Comparison of ENCODE assay signal across 9 mouse cellular contexts in the genomic region with DNA sequence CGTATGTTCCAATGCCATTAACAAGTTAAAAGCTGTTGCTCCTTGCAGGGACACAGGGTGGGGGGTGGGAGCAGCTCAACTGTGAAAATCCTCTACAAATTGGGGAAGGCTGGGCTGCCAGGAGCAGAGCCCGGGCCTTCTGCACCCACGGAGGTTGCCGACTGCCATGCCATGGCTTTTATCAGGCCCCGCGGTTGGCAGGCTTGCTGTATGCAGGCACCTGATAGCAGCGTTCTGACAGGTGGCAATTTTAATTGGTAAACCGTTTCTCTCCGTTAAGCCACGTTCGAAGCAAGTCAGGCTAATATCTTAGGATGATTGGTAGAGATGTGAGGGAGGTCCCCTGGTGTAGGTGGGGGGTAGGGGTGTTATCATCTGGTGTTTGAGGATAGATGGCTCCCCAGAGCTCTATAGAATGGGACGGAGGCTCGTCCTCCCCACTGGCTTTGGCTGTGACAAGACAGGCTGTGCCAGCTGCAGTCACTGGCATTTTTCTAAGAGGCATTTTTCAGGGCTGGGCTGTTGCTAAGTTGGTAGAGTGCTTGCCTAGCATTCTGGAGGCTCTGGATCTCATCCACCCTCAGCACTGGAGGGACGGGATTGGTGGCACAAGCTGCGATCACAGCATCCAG.
DNase-seq lines count a peak whose midpoint lies in the region; ATAC-seq and TF ChIP-seq lines count a peak whose summit lies in the region.
"Had no signal": no experiment of that assay in that cellular context is flagged by ENCODE, and none has a peak within 500 bp of the region (broad histone marks: within the 10 kb centered on the region; RNA-seq: fewer than 3 reads in every experiment).

No protein-coding gene starts in this region.

- no peak for TF ChIP-seq CTCF in bone marrow, adult 2 months (IDR thresholded peaks at IDR 0.05; ENCODE audit: control insufficient read depth, insufficient read depth, low read length)
- TF ChIP-seq CTCF in kidney, adult 2 months (conservative IDR thresholded peaks at IDR 0.05; ENCODE audit: insufficient read depth, insufficient read length, low read depth, low read length), result no peak
- TF ChIP-seq CTCF in left cerebral cortex, adult 2 months (IDR thresholded peaks at IDR 0.05), result no peak

- no peaks in the 10 kb centered on the region for H3K9me3 ChIP-seq in hindbrain, embryonic 14.5 days (ENCODE audit: control insufficient read depth, low read length)
- H3K9me3 ChIP-seq in hindbrain, embryonic 10.5 days, result no peaks in the 10 kb centered on the region
- no peaks in the 10 kb centered on the region for H3K9me3 ChIP-seq in embryonic facial prominence, embryonic 10.5 days
- H3K9me3 ChIP-seq in midbrain, embryonic 13.5 days, result no peaks in the 10 kb centered on the region
- H3K9me3 ChIP-seq: limb, embryonic 12.5 days had no signal

- WGBS in hindbrain, embryonic 14.5 days, result 21% methylated on average over 15 of the region's 15 CpGs
- 39% methylated on average over 15 of the region's 15 CpGs for WGBS in hindbrain, embryonic 10.5 days
- 44% methylated on average over 15 of the region's 15 CpGs for WGBS in bone marrow, adult 2 months
- WGBS in embryonic facial prominence, embryonic 10.5 days, result 44% methylated on average over 15 of the region's 15 CpGs
- 30% methylated on average over 15 of the region's 15 CpGs for WGBS in midbrain, embryonic 13.5 days
- 47% methylated on average over 15 of the region's 15 CpGs for WGBS in kidney, adult 2 months

- H3K27ac ChIP-seq in hindbrain, embryonic 14.5 days, result no peak overlapping the region
- no peak overlapping the region; the same call in 1 of the 2 replicates for H3K27ac ChIP-seq in hindbrain, embryonic 10.5 days
- peak overlapping the region; percentile 96 for H3K27ac ChIP-seq in bone marrow, adult 2 months (ENCODE audit: control insufficient read depth, insufficient read depth, low read depth, low read length, poor library complexity)
- H3K27ac ChIP-seq in embryonic facial prominence, embryonic 10.5 days (replicated peaks), result no peak overlapping the region
- no peak overlapping the region for H3K27ac ChIP-seq in midbrain, embryonic 13.5 days
- no peak overlapping the region for H3K27ac ChIP-seq in kidney, adult 2 months (ENCODE audit: insufficient read depth, low read depth, low read length)
- no peak overlapping the region for H3K27ac ChIP-seq in left cerebral cortex, adult 2 months
- H3K27ac ChIP-seq: limb, embryonic 12.5 days had no signal

- no peak overlapping the region for H3K9ac ChIP-seq in hindbrain, embryonic 14.5 days
- H3K9ac ChIP-seq in midbrain, embryonic 13.5 days (replicated peaks), result no peak overlapping the region
- H3K9ac ChIP-seq: limb, embryonic 12.5 days had no signal

- no peaks in the 10 kb centered on the region for H3K27me3 ChIP-seq in hindbrain, embryonic 14.5 days (ENCODE audit: control insufficient read depth, insufficient read depth, low read length)
- H3K27me3 ChIP-seq in hindbrain, embryonic 10.5 days (ENCODE audit: insufficient read depth, poor library complexity, severe bottlenecking), result no peaks in the 10 kb centered on the region
- H3K27me3 ChIP-seq in embryonic facial prominence, embryonic 10.5 days (replicated peaks; ENCODE audit: low read depth, poor library complexity, severe bottlenecking), result 0 out of 2 replicates have a peak, but pooled peaks cover 5% of the 10 kb centered on the region
- H3K27me3 ChIP-seq in midbrain, embryonic 13.5 days, result peaks cover 3% of the 10 kb centered on the region; the same call in 1 of the 2 replicates
- H3K27me3 ChIP-seq in kidney, adult 2 months (replicated peaks; ENCODE audit: control insufficient read depth, insufficient read depth, low read length), result no peaks in the 10 kb centered on the region

- no peaks in the 10 kb centered on the region for H3K36me3 ChIP-seq in hindbrain, embryonic 14.5 days (replicated peaks; ENCODE audit: control insufficient read depth, insufficient read depth)
- no peaks in the 10 kb centered on the region for H3K36me3 ChIP-seq in hindbrain, embryonic 10.5 days
- no peaks in the 10 kb centered on the region for H3K36me3 ChIP-seq in embryonic facial prominence, embryonic 10.5 days (replicated peaks)
- H3K36me3 ChIP-seq in midbrain, embryonic 13.5 days, result no peaks in the 10 kb centered on the region
- no peaks in the 10 kb centered on the region for H3K36me3 ChIP-seq in kidney, adult 2 months (ENCODE audit: control insufficient read depth, insufficient read depth, low read length)
- H3K36me3 ChIP-seq: limb, embryonic 12.5 days had no signal

- intact Hi-C loops in left cerebral cortex, adult 2 months (cut with DNase I), result loop anchor here (5.0 kb wide), 1 partner anchor 486 kb away; no protein-coding TSS in a partner anchor

- H3K4me3 ChIP-seq in hindbrain, embryonic 14.5 days (replicated peaks; ENCODE audit: low read length), result no peak overlapping the region
- no peak overlapping the region for H3K4me3 ChIP-seq in hindbrain, embryonic 10.5 days
- no peak overlapping the region for H3K4me3 ChIP-seq in bone marrow, adult 2 months (replicated peaks; ENCODE audit: control insufficient read depth, low read depth, low read length)
- no peak overlapping the region for H3K4me3 ChIP-seq in embryonic facial prominence, embryonic 10.5 days
- no peak overlapping the region for H3K4me3 ChIP-seq in midbrain, embryonic 13.5 days (replicated peaks)
- no peak overlapping the region for H3K4me3 ChIP-seq in kidney, adult 2 months (ENCODE audit: insufficient read depth, low read depth, low read length)
- no peak overlapping the region for H3K4me3 ChIP-seq in left cerebral cortex, adult 2 months
- H3K4me3 ChIP-seq: limb, embryonic 12.5 days had no signal

- peak; percentile 48; the same call in 1 of the 2 replicates for ATAC-seq in hindbrain, embryonic 14.5 days (ENCODE audit: low FRiP score)
- peak; percentile 56 for ATAC-seq in midbrain, embryonic 13.5 days

- H3K4me2 ChIP-seq in hindbrain, embryonic 14.5 days (replicated peaks), result no peak overlapping the region
- no peak overlapping the region for H3K4me2 ChIP-seq in midbrain, embryonic 13.5 days (replicated peaks)
- H3K4me2 ChIP-seq: limb, embryonic 12.5 days had no signal

- peak; percentile 40; the same call in 1 of the 2 replicates for TF ChIP-seq POLR2A in bone marrow, adult 2 months (IDR thresholded peaks at IDR 0.05; ENCODE audit: borderline replicate concordance, control insufficient read depth, low read depth, low read length)
- TF ChIP-seq POLR2A in kidney, adult 2 months (IDR thresholded peaks at IDR 0.05; ENCODE audit: low read depth, low read length), result no peak

- H3K4me1 ChIP-seq in hindbrain, embryonic 14.5 days (replicated peaks; ENCODE audit: control insufficient read depth, insufficient read depth, low read length), result peaks cover 16% of the 10 kb centered on the region
- peaks cover 55% of the 10 kb centered on the region for H3K4me1 ChIP-seq in hindbrain, embryonic 10.5 days (replicated peaks)
- peaks cover 2% of the 10 kb centered on the region; the same call in 1 of the 2 replicates for H3K4me1 ChIP-seq in bone marrow, adult 2 months (ENCODE audit: control insufficient read depth, insufficient read depth, low read length)
- peaks cover 32% of the 10 kb centered on the region for H3K4me1 ChIP-seq in embryonic facial prominence, embryonic 10.5 days
- H3K4me1 ChIP-seq in midbrain, embryonic 13.5 days (replicated peaks), result peaks cover 27% of the 10 kb centered on the region
- no peaks in the 10 kb centered on the region for H3K4me1 ChIP-seq in kidney, adult 2 months (ENCODE audit: control insufficient read depth, insufficient read depth, low read length)

- DNase-seq in hindbrain, embryonic 14.5 days (ENCODE audit: low spot score), result peak; percentile 46
- DNase-seq in hindbrain, embryonic 10.5 days (ENCODE audit: low spot score), result no peak
- peak; percentile 26 for DNase-seq in embryonic facial prominence, embryonic 10.5 days (ENCODE audit: low spot score)
- DNase-seq in kidney, adult 2 months, result no peak
- no peak for DNase-seq in gastrocnemius, adult 8-10 months (ENCODE audit: low spot score in 2 of 2)
- no peak for DNase-seq in left cerebral cortex, adult 2 months (ENCODE audit: extremely low spot score in 1 of 2, low spot score in 2 of 2)

Comparison
In these comparisons a context has a peak if more than half of its experiments do, and no peak if none do; other contexts are left out.
1. DNase-seq: peak in hindbrain, embryonic 14.5 days (single experiment) and embryonic facial prominence, embryonic 10.5 days (single experiment); none in hindbrain, embryonic 10.5 days (single experiment), kidney, adult 2 months (single experiment), gastrocnemius, adult 8-10 months (0 of 2) and left cerebral cortex, adult 2 months (0 of 2).